Mouse (Mus musculus): ENCODE data around the gene Atg4d. TPM values are rescaled to one million over a fixed set of nuclear protein-coding genes. Genes with fewer than 3 reads are reported as not detected.
"Not testable (repeated sequence)": the region's sequence is repeated elsewhere in the genome, so short reads cannot be mapped to it uniquely, and the experiment has no call there.

Gene Atg4d
- total RNA-seq (2015) (3.9 and 5.0 TPM in 2 replicates), total RNA-seq (2017) (6.1 and 7.0 TPM in 2 replicates)

DNA sequence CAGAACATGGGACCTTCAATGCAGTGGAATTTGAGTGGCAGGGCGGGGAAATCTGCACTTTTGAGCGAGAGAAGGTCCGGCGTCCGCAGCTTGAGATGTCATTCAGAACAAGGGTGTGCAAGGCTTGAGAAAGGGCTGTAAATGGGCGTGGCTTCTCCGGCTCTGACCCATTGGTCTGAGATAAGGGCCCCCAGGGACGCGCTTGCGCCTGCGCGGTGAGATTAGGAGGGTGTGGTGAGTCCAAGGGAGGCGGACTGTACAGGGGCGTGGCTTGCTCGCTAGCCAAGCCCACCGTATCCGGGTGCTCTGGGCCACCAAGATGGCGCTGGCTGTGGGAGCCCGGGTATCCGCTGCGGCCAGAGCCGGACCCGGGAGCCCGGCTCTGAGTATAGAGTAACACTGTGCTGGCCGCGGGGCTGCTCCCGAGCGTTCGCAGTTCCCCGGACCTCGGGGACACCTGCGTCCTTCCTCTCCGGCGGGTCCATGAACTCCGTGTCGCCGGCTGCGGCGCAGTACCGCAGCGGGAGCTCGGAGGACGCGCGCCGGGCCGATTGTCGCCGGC lies at the start of gene Atg4d:
Gene Atg4d, plus strand, starts transcription at position 294 of the 562 bp plus-strand sequence.
- peak; percentile 92 for ATAC-seq (replicated peaks; ENCODE audit: poor library complexity)

DNA sequence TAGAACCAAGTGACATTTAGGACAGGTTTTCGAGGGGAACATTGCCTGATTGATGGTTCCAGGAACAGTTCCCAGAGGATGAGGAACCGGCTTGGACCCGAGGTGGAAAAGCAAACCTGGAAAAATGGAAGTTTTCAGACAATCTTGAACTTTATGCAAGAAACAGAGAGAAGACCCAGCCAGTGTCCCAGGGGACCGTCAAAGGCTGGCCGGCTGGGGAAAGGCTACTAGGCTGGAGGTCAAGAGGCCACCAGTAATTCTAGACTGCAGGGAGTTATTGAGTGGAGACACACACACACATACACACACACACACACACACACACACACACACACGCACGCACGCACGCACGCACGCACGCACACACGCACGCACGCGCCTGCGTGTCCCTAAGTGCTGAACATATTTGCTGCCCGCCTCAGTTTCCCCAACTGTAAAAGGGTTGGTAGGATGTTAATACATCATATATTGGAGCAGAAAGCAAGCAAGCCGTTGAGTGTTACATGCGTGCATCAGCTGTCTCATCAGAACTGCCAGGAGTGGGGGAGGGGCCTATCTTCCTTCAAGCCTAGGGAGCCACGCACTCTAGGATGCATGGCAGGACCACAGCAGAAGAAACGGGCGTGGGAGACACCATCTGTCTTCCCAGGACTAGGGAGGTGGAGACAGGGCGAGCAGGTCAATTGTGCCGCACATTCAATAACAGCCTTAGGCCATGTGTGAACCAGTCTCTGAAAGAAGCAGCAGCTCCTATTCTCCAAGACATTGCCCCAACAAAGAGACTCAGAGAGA lies 48.8 kb upstream of the Atg4d start:
- ATAC-seq (replicated peaks; ENCODE audit: poor library complexity), result no peak

DNA sequence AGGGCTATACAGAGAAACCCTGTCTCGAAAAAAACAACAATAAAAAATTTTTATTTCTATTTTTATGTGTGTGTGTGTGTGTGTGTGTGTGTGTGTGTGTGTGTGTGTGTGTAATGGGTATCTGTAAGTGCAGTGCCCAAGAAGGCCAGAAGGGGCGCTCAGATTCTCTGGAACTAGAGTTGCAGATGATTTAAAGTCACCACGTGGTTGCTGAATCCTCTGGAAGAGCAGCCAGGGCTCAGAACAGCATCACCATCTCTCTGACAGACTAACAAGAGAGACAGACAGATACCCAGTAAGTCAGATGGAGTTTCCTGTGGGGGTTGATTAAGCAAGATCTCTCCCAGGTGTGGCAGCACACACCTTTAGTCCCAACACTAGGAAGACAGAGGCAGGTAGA lies 45.3 kb upstream of the Atg4d start:
- ATAC-seq (replicated peaks; ENCODE audit: poor library complexity), result no peak

DNA sequence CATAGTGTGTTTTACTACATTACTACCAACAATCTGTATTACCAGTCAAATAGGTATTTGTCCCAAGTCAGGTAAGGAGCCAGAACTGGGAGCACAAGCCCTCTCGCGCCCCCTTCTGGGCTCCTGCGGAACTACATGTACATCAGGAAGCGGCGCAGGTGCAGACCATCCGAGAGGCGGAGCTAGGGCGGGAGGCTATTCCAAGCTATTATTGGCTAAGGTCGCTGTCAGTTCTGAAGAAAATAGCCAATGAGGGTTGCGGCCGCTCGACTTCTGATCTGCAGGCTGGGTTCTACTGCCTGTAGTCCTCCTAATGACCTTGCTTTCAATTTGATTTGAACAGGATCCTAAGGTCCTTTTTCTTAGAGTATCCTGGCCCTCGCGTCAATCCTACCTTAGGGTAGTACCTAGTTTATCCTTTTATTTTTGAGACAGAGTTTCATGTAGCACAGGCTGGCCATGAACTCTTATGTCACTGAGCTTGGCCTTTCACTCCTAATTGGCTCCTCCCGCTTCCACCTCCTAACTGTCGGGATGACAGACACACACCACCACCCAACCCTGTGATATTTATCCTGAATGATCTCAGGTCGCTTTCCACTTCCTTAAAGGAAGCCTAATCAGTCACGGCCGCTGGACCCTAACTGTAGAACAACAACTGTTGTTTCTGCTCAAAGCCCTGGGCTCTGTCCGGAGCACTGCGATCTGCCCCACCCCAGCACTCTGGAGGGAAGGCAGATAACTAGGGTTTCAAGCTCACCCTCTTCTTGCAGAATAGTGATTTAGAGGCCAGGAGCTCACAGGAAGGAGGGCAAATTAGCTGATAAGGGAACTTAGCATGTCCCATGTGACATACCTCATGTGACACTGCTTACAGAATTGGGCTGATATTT lies 44.4 kb upstream of the Atg4d start:
- peak; percentile 84 for ATAC-seq (replicated peaks; ENCODE audit: poor library complexity)

DNA sequence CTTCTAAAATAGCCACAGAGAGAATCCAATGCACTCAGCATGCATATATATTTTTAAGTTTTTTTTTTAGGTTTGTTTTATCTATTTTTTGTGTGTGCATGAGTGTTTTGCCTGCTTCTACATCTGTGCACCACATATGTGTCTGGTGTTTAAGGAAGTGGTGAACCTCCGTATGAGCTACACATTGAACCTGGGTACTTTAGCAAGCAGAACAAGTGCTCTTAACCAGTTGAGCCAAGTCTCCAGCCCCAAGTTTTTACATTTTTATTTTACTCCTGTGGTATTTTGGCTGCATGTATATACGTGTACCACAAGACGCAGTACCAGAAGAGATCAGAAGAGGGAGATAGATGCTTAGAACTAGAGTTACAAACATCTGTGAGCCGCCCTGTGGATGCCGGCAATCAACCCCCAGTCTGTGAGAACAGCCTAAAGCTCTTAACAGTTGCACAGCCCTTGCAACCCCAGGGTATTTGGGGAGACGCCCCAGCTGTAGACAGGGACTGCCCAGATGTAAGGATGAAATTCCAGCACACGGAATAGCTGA lies 43.6 kb upstream of the Atg4d start:
- peak; percentile 68 for ATAC-seq (replicated peaks; ENCODE audit: poor library complexity)

DNA sequence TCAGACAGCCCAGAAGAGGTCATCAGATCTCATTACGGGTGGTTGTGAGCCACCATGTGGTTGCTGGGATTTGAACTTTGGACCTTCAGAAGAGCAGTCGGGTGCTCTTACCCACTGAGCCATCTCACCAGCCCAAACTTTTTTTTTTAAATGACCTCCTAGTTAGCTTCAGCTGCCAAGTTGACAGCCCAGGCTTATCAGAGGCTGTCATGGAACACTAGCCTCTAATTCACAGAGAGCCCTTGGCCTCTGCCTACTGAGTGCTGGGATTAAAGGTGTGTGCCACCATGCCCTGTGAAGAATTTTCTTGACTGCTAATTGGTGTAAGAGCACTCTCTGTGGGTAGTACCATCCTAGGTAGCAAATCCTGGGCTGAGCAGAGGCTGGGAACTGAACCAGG lies 41.6 kb upstream of the Atg4d start:
- ATAC-seq (replicated peaks; ENCODE audit: poor library complexity), result not testable (repeated sequence)

DNA sequence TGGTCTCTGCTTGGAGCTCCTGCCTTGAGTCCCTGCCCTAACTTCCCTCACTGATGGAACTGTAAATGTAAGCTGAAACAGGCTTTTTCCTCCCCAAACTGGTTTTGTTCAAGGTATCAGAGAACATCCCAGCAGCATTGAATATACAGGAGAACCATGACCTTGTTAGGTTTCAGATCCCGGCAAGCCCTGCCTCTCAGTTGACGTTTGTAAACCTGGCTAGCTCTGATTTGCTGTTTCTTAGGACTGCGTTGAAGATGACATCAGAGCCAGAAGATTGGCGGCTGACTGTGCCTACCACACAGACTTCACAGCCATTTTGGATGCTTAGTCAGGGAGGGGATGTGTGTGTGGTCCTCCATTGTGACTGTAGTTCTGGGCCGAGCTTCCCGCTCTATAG lies 41.2 kb upstream of the Atg4d start:
- ATAC-seq (replicated peaks; ENCODE audit: poor library complexity), result no peak

DNA sequence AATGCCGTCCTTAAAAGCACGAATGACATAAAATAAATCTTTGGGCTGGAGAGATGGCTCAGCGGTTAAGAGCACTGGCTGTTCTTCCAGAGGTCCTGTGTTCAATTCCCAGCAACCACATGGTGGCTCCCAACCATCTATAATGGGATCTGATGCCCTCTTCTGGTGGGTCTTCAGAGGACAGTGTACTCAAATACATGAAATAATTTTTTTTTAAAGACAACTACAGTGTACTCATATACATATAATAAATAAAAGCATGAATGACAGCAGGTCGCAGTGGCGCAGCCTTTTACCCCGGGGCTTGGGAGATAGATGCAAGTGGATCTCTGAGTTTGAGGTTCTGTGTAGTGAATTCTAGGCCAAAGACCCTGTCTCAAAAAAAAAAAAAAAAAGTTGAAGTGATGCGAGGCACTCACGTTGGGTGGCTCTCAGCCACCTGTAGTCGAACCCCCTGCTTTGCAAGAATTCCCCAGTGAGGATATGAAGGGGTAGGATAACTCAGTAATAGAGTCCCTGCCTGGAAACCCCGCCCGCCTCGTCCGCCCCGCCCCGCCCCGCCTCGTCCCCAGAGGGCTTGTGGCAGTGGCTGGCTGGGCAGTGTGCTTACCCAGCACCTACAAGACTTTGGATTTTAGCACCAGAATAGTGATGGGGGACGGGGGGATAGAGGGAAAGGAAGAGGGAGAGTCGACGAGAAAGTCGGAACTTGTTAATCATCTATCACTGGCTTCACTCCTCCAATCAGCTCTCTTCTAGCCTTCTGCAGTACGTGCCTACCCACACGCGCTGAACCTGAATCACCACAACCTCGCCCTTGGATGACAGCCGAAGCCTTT lies 40.3 kb upstream of the Atg4d start:
- ATAC-seq (replicated peaks; ENCODE audit: poor library complexity), result no peak

DNA sequence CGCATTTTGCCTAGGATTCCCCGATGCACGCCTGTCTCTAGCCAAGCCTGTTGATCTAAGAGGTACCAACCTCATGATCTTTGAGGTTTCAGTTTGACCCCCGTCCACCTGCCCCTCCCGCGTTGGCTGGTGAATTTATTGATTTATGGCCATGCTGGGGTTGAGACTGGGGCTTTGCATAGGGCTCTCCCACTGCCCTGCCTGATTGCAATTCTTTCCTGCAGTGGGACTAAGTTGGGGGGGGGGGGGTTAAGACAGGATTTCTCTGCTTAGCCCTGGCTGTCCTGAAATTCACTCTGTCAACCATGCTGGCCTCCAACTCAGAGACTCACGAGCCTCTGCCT lies 39.7 kb upstream of the Atg4d start:
- ATAC-seq (replicated peaks; ENCODE audit: poor library complexity), result no peak

DNA sequence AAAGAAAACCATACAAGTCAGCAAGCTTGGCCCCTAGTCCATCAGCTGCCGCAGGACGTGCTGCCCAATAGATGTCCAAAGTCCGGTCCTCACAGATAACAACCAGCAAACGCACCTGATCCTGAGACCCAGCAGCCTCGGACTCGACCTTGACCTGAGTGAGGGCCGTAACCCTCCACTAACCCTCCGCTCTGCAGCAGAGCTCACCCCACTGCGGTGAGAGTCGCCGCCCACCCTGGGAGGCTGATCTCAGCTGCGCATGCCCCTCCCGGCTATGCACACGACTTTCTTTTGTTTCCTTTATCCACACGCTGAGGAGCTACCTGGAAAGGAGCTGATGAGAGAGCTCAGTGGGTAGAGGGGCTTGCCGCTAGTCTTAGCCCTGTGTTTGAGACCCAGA lies 37.8 kb upstream of the Atg4d start:
- ATAC-seq (replicated peaks; ENCODE audit: poor library complexity), result peak; percentile 63

DNA sequence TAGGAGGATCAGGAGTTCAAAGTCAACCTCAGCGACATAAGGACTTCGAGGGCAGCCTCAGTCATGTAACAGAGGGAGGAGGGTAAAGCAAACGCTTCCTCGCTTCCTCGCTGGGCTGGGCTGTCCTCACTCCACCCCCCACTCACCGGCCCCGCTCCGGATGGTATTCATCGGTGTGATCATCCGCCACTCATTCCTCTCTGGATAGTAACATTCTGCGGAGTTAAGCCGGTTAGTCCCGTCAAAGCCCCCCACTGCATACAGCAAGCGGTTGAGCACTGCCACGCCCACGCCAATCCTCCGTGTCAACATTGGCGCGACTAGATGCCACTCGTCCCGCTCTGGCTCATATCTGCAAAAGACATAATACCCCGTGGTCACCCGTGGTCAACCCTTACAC lies 33.5 kb upstream of the Atg4d start:
- ATAC-seq (replicated peaks; ENCODE audit: poor library complexity), result no peak

DNA sequence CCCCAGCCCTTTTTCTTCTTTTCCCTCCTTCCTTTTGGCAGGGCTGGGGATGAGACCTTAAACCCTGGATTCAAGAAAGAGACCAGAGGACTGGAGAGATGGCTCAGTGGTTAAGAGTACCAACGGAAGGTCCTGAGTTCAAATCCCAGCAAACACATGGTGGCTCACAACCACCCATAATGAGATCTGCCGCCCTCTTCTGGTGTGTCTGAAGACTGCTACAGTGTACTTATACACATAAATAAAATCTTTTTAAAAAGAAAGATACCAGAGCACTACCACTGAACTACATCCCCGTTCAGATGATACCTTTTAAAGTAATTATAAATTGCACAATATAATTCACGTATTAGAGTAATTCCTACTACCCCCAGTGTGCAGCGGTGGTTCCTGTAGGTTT lies 32.2 kb upstream of the Atg4d start:
- no peak for ATAC-seq (replicated peaks; ENCODE audit: poor library complexity)

DNA sequence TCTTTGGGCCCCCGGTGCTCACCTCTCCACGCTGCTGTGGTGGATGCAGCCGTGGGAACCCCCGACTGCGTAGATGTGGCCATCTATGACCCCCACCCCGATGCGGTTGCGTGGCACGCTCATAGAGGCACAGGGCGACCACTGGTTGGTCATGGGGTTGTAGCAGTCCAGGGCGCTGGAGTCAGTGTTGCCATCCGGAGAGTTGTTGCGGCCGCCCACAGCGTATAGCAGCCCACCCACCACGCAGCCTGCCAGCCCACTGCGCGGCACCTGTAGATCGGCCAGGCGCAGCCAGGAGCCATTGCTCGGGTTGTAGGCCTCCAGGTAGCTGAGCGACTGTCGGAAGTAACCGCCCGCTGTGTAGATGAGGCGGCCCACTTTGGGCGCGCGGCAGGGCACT lies 31.7 kb upstream of the Atg4d start:
- no peak for ATAC-seq (replicated peaks; ENCODE audit: poor library complexity)

DNA sequence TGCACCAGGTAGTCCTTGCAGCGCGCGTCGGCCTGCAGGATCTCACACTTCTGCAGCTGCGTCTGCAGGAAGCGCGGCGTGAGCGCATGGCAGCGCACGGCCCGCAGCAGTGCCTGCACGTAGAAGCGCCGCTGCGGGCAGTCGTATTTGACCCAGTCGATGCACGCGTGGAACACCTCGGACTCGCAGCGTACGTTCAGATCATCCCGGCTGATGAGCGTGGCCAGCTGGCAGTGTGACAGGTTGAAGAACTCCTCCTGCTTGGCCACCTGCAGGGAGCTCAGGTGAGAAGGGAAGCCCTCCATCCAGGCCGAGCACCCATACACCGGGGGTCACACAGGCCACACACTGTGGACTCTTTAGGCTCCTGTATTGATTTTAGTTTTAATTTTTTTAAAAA lies 31.3 kb upstream of the Atg4d start:
- ATAC-seq (replicated peaks; ENCODE audit: poor library complexity), result no peak

DNA sequence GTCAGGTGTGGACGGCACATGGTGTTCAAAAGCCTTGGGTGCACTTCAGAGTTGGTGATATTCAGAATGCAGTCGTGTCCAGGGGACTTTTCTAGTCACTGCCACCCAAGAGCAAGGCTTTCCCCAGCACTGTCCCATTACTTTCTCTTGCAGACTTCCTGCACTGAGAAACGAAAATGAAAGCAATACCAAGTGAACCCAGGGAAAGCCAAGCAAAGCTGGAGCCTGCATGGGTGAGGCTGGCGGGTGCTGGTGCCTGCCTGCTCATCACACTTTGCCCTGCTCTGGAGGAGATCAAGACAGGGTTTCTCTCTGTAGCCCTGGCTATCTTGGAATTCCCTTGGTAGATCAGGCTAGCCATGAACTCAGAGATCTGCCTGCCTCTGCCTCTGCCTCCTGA lies 29.8 kb upstream of the Atg4d start:
- ATAC-seq (replicated peaks; ENCODE audit: poor library complexity), result 0 out of 2 replicates have a peak, but pooled peaks have one; percentile 10

DNA sequence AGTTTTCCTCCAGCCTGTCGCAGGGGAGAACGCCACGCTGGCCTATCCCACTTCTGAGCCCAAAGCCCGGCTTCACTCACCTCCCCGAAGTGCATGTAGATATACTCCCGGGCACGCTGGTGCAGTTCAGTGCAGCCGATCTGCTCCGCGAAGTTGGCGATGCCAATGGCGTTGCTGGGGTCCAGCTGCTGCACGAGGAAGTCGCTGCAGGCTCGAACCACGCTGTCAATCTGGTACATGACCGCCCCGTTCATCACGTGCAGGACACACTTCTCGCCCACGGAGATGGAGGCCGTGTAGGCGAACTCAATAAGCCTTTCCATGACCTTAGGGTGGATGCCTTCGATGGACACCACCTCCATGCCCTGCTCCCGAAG lies 28.1 kb upstream of the Atg4d start:
- no peak for ATAC-seq (replicated peaks; ENCODE audit: poor library complexity)

DNA sequence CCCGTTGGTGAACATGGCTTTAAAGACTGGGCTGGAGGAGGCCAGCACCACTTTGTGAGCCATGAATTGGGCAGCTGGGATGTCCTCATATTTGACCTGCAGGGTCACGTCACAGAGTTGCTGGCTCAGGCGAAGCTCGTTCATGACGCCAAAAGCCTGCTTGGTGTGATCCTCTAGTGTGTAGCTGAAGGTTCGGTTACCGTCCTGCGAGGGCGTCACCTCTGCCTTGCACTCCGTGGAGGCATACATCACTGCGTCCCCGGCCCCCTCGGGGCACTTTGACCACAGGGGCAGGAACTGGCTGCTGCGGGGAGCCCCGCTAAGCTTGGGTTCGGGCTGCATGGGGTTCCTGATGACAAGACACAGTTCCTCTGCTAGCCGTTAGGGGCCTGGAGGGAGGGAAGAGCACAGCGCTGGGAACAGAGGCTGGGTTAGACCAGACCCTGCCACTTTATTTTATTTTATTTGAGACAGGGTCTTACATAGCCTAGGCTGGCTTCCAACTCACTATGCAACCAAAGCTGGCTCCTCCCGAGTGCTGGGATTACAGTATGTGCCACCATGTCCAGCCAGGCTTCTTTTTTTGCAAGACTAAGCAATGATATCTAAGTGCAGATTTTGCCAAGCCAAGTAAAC lies 27.6 kb upstream of the Atg4d start:
- peak; percentile 66 for ATAC-seq (replicated peaks; ENCODE audit: poor library complexity)

DNA sequence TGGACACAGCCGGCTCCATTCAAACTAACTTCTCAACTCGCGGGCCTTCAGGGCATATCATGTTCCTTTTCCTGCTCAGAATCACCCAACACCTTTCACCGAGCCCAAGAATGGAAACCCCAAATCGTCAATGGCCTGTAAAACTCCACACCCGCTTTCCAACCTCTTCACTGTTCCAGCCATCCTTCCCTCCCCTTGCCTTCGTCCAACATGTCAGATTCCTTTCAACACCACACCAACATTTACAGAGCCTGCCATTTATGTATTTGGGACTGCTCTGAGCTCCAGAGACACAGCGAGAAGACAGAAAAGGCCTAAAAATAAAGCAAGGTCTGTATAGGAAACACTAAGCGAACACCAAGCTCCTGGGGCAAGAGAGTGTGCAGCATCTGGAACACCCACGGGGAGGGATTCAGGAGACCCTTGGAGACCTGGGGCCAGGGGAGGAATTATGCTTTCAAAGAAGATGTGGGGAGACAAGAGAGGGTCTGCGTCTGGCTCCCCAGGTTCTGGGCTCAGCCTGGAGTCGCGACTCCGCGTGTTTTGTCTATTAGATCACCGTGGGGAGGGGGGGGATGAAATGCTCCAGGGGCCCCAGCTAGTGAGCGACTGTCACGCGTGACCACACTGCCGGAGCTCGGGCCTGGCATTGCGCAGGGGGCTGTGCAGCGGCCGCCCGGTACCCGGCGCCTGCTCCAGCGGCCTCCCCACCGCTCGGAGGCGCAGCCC lies 26.9 kb upstream of the Atg4d start:
- ATAC-seq (replicated peaks; ENCODE audit: poor library complexity), result no peak

DNA sequence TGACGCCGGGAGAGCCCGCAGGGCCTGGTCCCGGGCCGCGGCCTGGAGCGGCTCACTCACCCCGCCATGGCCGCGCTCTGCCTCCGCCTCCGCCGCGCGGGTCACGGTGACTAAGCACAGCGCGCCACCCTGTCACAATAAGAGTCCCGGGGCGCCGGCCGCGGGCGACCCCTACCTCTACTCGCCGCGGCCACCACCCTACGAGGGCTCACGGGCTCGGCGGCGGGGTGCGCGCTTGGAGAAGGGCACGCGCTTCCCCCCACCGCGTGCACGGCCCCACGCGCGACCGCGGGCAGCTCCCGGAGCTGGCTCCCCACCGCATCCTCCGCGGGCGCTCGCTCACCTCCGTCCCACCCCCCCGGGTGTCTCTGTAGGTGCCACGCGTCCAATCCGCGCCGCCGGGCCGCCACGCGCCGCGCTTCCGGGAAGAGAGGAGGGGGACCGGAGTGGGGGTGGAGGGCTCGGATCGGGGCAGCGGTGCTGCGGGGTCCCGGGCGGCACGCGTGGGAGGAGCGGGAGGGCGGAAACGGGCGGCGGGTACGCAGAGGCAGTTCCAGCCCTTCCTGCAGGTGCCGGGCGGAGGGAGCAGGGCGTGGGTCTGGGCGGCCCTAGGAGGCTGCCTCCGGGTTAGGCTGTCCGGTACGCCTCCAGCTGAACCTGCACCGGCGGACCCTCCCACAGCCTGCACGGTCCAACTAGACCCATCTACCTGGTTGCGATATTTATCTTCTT lies 26.2 kb upstream of the Atg4d start, which contains the start of gene Keap1:
Gene Keap1, minus strand, starts transcription at position 629 of the 732 bp plus-strand sequence.
- peak; percentile 52 for ATAC-seq (replicated peaks; ENCODE audit: poor library complexity)

Data from megakaryocyte progenitor cell, adult 5-6 weeks (primary cell).